Mouse (Mus musculus) liver, embryonic 11.5 days (tissue): ENCODE data around the gene Fam213a. TPM values are rescaled to one million over a fixed set of nuclear protein-coding genes. Genes with fewer than 3 reads are reported as not detected.
A peak's percentile ranks its signal among the peaks of the same experiment; 100 is the strongest.

Experiments used
- ATAC-seq: fragments of 200-750 bp; cut with Nextera tagmentation; replicated peaks from 2 replicates; pipeline ENCODE4 v1.8.0; 2017; ENCODE audit warnings: moderate number of reproducible peaks, mild to moderate bottlenecking, moderate TSS enrichment, moderate library complexity; ENCODE audit not compliant: low FRiP score
- DNase-seq: peaks from one replicate; pipeline ENCODE4 v3.0.0-alpha.2; 2017; ENCODE audit warnings: low spot score
- H3K27ac ChIP-seq: fragments of 300-500 bp; sonication (generic); 2 replicates; pipeline ENCODE4 v1.5.1; 2014; ENCODE audit warnings: mild to moderate bottlenecking, low read depth, low read length, control low read depth
- H3K27me3 ChIP-seq: fragments of 300-500 bp; sonication (generic); replicated peaks from 2 replicates; pipeline ENCODE4 v1.6.1; 2014; ENCODE audit warnings: low read length, mixed read lengths; ENCODE audit not compliant: control insufficient read depth, insufficient read depth
- H3K36me3 ChIP-seq: fragments of 300-500 bp; sonication (generic); 2 replicates; pipeline ENCODE4 v1.6.1; 2014; ENCODE audit warnings: mild to moderate bottlenecking, low read length, moderate library complexity, mixed read lengths; ENCODE audit not compliant: control insufficient read depth, insufficient read depth
- H3K4me1 ChIP-seq: fragments of 300-500 bp; sonication (generic); replicated peaks from 2 replicates; pipeline ENCODE4 v1.6.1; 2014; ENCODE audit warnings: low read length, mixed read lengths; ENCODE audit not compliant: control insufficient read depth, insufficient read depth
- H3K4me2 ChIP-seq: fragments of 300-500 bp; sonication (generic); 2 replicates; pipeline ENCODE4 v1.6.1; 2014; ENCODE audit warnings: mild to moderate bottlenecking, control low read depth, moderate library complexity
- H3K4me3 ChIP-seq: fragments of 300-500 bp; sonication (generic); 2 replicates; pipeline ENCODE4 v1.5.1; 2014; ENCODE audit warnings: low read depth, low read length, control low read depth
- H3K9ac ChIP-seq: fragments of 300-500 bp; sonication (generic); 2 replicates; pipeline ENCODE4 v1.6.1; 2014; ENCODE audit warnings: low read depth, low read length, control low read depth
- H3K9me3 ChIP-seq: fragments of 300-500 bp; sonication (generic); 2 replicates; pipeline ENCODE4 v1.6.1; 2016; ENCODE audit warnings: low read length, inconsistent platforms, mixed read lengths; ENCODE audit not compliant: control insufficient read depth
- WGBS: fragments of 180-500 bp; shearing (Covaris S2); extraction: QIAGEN DNeasy Blood & Tissue Kit; methylation state at CpG from one replicate; pipeline ENCODE4 v1.1.7; 2014; 5-methylcytosine and 5-hydroxymethylcytosine counted together
- polyA plus RNA-seq: library from polyadenylated mRNA; unstranded; fragments of >200 nt; fragmentation: Nextera tagmentation; extraction: Ambion mirVana; gene quantifications from 2 replicates; pipeline ENCODE4 v1.2.1, GENCODE M21; 2014

Fam213a gene
- polyA plus RNA-seq, 1 experiment from 2014 or later = 84.8 TPM

DNA sequence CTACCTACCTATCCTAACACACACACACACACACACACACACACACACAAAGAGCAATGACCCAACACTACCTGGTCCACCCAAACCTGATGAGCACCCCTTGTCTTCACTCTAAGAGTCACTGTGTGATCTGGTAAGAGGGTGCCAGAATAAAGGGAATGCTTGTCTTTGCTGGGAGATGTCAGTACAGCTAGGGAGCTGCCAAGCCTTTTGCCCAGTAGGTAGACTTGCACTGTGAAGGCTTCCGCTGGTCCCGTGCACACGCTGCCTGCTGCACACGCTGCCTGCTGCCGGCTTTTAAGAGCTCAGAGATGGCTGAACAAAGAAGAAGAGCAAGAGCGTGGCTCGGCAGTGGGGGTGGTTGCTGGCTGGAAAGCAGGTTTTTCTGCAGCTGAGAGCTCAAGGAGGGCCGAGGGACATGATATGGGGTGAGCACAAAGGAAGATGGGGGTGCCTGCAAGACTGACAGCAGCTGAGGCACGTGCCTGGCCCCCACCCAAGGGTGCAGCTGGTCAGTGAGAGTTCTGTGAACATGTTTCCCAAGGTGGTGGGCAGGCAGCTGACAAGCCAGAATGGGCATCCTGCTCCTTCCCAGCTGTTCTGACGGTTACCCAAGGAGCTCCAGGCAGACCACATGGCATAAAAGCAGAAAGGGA is 57.9 kb downstream of the Fam213a start:
- Histone ChIP-seq H3K4me1 (peaks cover 90% of the 10 kb centered on the region), H3K4me3 (no peak overlapping the region), H3K9me3 (no peaks in the 10 kb centered on the region), H3K4me2 (peak overlapping the region; percentile 54), H3K36me3 (no peaks in the 10 kb centered on the region), H3K27me3 (no peaks in the 10 kb centered on the region), H3K9ac (peak overlapping the region; percentile 68), H3K27ac (peak overlapping the region; percentile 86)
- DNase-seq = no peak
- 31% methylated on average over 10 of the region's 10 CpGs for WGBS
- ATAC-seq = 0 out of 2 replicates have a peak, but pooled peaks have one; percentile 0

DNA sequence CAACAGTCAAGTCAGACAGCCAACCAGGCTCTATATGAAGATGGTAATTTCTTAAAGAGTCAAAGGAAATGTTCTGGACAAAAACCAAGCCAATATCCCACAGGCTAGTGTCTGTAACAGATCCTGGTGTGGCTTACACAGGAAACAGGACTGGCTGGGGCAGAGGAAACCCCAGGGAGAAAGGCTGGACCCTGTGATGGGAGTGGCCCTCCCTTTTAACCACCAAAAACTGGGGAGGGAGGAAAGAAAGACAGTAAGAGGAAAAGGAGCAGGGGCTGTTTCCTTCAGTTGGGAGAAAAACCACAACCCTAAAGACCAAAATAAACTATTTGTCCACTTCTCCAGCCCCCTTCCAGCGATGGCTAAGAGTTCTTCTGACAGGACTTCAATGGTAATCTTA is 58.4 kb downstream of the Fam213a start:
- peak overlapping the region; percentile 86 for H3K27ac ChIP-seq
- H3K36me3 ChIP-seq = no peaks in the 10 kb centered on the region
- ATAC-seq (no peak), DNase-seq (no peak)
- no peak overlapping the region for H3K4me3 ChIP-seq
- H3K27me3 ChIP-seq = no peaks in the 10 kb centered on the region
- H3K9ac ChIP-seq = 0 out of 2 replicates have a peak overlapping the region, but pooled peaks have one; percentile 20
- peaks cover 92% of the 10 kb centered on the region for H3K4me1 ChIP-seq
- peak overlapping the region; percentile 54 for H3K4me2 ChIP-seq
- WGBS = 37% methylated on average over 1 of the region's 1 CpGs
- no peaks in the 10 kb centered on the region for H3K9me3 ChIP-seq

DNA sequence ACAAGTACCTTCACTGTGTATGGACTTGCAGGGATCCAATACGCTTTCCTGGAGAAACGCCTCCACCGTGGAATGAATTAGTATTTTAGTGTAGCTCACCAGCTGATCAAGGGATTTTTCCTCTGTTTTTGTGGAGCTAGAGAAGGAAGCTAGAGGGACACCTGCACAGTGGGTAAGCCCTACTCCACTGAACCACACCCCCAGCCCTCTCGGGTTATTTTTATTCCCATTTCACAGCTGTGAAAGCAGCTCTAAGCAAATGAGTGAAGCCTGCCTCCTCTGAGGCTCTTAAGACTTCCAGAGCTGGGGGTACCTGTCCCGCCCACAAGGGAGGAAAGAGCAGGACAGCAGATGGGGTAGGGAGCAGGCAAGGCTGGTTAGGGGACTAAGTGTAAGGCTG is 60.2 kb downstream of the Fam213a start:
- H3K4me3 ChIP-seq = no peak overlapping the region
- H3K9me3 ChIP-seq = no peaks in the 10 kb centered on the region
- no peaks in the 10 kb centered on the region for H3K36me3 ChIP-seq
- no peak overlapping the region for H3K4me2 ChIP-seq
- H3K27ac ChIP-seq = no peak overlapping the region
- no peak for DNase-seq
- H3K27me3 ChIP-seq = no peaks in the 10 kb centered on the region
- peaks cover 91% of the 10 kb centered on the region for H3K4me1 ChIP-seq
- 70% methylated on average over 5 of the region's 5 CpGs for WGBS
- no peak for ATAC-seq
- H3K9ac ChIP-seq = no peak overlapping the region

DNA sequence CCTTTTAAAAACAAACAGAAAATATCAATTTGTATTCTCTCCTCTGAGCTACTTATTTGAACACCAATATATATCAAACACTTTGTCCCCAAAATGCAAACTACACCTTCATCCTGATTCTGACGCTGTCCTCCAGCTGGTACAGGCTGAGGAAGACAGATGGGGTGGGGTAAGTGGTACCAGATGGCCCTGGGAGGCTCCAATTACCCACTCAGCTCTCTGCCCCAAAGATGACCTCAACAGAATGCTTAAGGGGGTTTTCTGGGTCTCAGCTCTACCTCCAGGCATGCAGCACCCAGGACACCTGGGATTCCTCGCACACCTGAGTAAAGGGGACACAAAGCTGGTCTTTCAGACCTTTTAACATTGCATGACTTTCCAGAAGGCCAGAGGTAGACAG is 60.9 kb downstream of the Fam213a start:
- ATAC-seq = no peak

DNA sequence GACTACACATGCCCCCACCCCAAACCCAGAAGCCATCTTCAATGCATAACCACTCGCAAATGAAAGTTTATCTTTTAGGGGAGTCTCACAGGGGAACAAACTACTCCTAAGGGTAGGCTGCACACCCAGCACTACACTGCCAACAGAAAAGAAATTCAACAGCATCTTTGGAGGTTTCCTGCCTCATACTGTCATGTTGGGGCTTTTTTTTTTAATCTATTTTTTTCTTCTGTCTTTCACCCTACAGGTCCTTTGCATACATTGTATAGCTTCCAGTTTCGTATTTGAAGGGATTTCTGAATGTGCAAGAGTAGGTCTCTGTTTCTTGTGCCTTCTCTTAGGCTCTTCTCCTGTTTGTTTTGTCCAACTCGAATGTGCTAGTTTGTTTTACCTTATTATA is 61.3 kb downstream of the Fam213a start:
- WGBS = 74% methylated on average over 3 of the region's 3 CpGs
- no peak overlapping the region for H3K4me2 ChIP-seq
- no peaks in the 10 kb centered on the region for H3K27me3 ChIP-seq
- no peak overlapping the region for H3K27ac ChIP-seq
- ATAC-seq (no peak), DNase-seq (no peak)
- no peak overlapping the region for H3K4me3 ChIP-seq
- peaks cover 90% of the 10 kb centered on the region for H3K4me1 ChIP-seq
- no peak overlapping the region for H3K9ac ChIP-seq
- H3K9me3 ChIP-seq = no peaks in the 10 kb centered on the region
- H3K36me3 ChIP-seq = no peaks in the 10 kb centered on the region

More for the DNA sequence above, 60.9 kb downstream of the Fam213a start:
- Histone ChIP-seq H3K4me3 (no peak overlapping the region), H3K4me2 (no peak overlapping the region), H3K9ac (no peak overlapping the region), H3K4me1 (peaks cover 91% of the 10 kb centered on the region), H3K36me3 (no peaks in the 10 kb centered on the region), H3K9me3 (no peaks in the 10 kb centered on the region), H3K27ac (no peak overlapping the region), H3K27me3 (no peaks in the 10 kb centered on the region)
- 66% methylated on average over 2 of the region's 2 CpGs for WGBS
- DNase-seq = no peak

DNA sequence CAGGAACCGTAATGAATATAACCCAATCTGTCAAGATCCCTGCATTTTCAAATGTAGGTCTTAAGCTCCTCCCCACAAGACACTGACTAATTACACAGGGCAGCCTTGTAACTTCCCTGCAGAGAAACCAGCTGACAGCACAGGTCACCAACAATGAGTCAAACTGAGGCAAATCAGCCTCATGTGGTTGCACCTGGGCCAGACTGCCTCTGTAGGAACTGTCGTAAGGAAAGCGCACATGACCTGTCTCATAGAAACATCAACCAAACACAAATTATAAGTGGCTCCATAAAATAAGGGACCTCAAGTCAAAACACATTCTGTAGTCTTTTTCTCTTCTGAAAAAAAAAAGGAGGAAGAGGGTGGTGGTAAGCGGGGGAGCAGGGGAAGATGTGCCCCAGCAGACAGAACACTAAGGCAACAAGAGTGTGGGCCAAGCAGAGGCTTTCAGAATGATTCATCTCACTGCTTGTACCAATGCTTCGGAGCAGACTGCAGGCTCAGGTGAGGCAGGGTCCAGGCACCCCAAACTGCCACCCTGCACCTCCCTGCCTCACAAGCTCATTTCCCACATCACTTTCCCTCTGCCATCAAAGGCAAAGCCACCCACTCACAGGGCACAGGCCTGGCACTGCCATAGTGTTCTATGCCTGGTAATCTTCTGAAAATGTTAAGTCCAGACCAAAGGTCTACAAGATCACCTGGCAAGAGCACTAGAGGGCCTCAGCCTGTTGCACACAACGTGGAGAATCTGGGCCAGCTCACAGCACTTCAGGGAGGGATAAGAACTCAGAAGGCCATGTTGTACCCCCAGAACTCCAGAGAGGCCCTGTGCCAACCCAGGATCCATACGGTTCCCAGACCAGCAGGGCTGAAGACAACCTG is 63.6 kb downstream of the Fam213a start:
- Histone ChIP-seq H3K4me2 (no peak overlapping the region), H3K9ac (no peak overlapping the region), H3K36me3 (0 out of 2 replicates have a peak, but pooled peaks cover 2% of the 10 kb centered on the region), H3K4me3 (no peak overlapping the region), H3K27me3 (no peaks in the 10 kb centered on the region), H3K9me3 (no peaks in the 10 kb centered on the region), H3K4me1 (peaks cover 76% of the 10 kb centered on the region), H3K27ac (no peak overlapping the region; the same call in 1 of the 2 replicates)
- ATAC-seq (no peak), DNase-seq (no peak)
- 74% methylated on average over 7 of the region's 7 CpGs for WGBS

DNA sequence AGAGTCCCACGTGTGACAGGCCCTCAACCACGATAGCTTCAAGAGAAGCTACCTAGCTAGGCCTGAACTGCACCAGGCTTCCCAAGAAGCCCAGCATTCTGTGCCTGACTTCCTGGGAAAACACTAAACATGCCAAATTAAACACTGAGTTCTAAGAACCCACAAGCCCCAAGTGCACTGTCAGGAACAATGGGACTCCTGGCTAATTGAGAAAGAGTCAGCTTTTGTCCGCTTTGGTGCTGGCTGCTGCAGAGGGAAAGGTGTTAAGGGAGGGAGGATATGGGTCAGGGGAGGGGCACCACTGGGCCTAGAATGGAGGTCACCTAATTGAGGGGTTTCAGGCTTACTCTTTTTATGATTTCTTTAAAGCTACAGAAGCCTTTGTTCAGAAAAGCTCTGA is 64.5 kb downstream of the Fam213a start:
- DNase-seq = no peak
- no peaks in the 10 kb centered on the region for H3K9me3 ChIP-seq
- 0 out of 2 replicates have a peak, but pooled peaks cover 2% of the 10 kb centered on the region for H3K36me3 ChIP-seq
- no peak overlapping the region for H3K4me2 ChIP-seq
- no peak overlapping the region for H3K4me3 ChIP-seq
- no peak for ATAC-seq
- H3K4me1 ChIP-seq = peaks cover 67% of the 10 kb centered on the region
- 0 out of 2 replicates have a peak overlapping the region, but pooled peaks have one; percentile 9 for H3K9ac ChIP-seq
- peak overlapping the region; percentile 86; the same call in 1 of the 2 replicates for H3K27ac ChIP-seq
- WGBS = 63% methylated on average over 3 of the region's 3 CpGs
- H3K27me3 ChIP-seq = no peaks in the 10 kb centered on the region

DNA sequence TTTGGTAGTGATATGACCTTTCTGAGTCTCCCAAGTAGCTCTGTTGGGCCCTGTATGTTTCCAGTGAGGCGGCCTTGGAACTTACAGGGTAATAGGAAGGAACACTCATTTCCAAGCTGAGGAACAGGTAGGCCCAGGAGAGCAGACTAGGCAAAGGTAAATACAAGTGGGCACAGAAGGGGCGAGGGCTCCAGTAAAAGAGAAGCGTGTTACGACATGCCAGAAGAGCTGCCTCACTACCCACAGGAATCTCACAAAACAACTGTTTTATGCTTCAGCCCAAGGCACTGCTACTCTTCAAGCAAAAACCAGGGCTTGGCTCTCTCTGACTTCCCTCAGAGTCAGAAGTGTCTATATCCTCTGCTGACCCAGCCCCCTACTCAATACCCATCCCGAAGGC is 65.1 kb downstream of the Fam213a start:
- Histone ChIP-seq H3K9ac (no peak overlapping the region), H3K4me1 (peaks cover 61% of the 10 kb centered on the region), H3K36me3 (0 out of 2 replicates have a peak, but pooled peaks cover 2% of the 10 kb centered on the region), H3K4me3 (no peak overlapping the region), H3K27me3 (no peaks in the 10 kb centered on the region), H3K9me3 (no peaks in the 10 kb centered on the region), H3K4me2 (peak overlapping the region; percentile 68), H3K27ac (peak overlapping the region; percentile 86)
- ATAC-seq (no peak), DNase-seq (no peak)
- 85% methylated on average over 5 of the region's 5 CpGs for WGBS
